Mouse (Mus musculus): ENCODE data around the gene Itih5. TPM values are rescaled to one million over a fixed set of nuclear protein-coding genes. Genes with fewer than 3 reads are reported as not detected.

The Itih5 gene
- total and polyA plus RNA-seq, 3 experiments, result 3.6 to 4.5 (median 4.3) TPM

- no peak overlapping the region for H3K4me3 ChIP-seq
- WGBS, result 80% methylated on average over 2 of the region's 2 CpGs
- no peaks in the 10 kb centered on the region for H3K27me3 ChIP-seq (ENCODE audit: control insufficient read depth, insufficient read depth, low read length)
- H3K9ac ChIP-seq (ENCODE audit: low read depth, low read length), result no peak overlapping the region
- no peak overlapping the region for H3K27ac ChIP-seq
- H3K79me2 ChIP-seq (replicated peaks; ENCODE audit: control insufficient read depth, insufficient read depth, low read length), result no peaks in the 10 kb centered on the region
- TF ChIP-seq CTCF (IDR thresholded peaks at IDR 0.05) (no peak), POLR2A (IDR thresholded peaks at IDR 0.05; ENCODE audit: insufficient read depth, low read depth, low read length) (no peak), EP300 (IDR thresholded peaks at IDR 0.05; ENCODE audit: insufficient read depth, low read depth, low read length) (no peak)
- intact Hi-C loops (cut with DNase I), result no loop called here
- no peaks in the 10 kb centered on the region for H3K36me3 ChIP-seq (ENCODE audit: control insufficient read depth, insufficient read depth, low read length)
- DNase-seq, result no peak
- no peaks in the 10 kb centered on the region; the same call in 1 of the 2 replicates for H3K4me1 ChIP-seq (ENCODE audit: control insufficient read depth, insufficient read depth, low read length)
These were observed 83.2 kb downstream of the Itih5 start for GRCm38 (mm10) chr2:10236554-10236953.

- no peaks in the 10 kb centered on the region for H3K79me2 ChIP-seq (replicated peaks; ENCODE audit: control insufficient read depth, insufficient read depth, low read length)
- no peak overlapping the region for H3K4me3 ChIP-seq
- WGBS, result 23% methylated on average over 9 of the region's 9 CpGs
- DNase-seq, result no peak
- intact Hi-C loops (cut with DNase I), result no loop called here
- no peak overlapping the region for H3K9ac ChIP-seq (ENCODE audit: low read depth, low read length)
- no peaks in the 10 kb centered on the region for H3K36me3 ChIP-seq (ENCODE audit: control insufficient read depth, insufficient read depth, low read length)
- no peaks in the 10 kb centered on the region for H3K27me3 ChIP-seq (ENCODE audit: control insufficient read depth, insufficient read depth, low read length)
- H3K27ac ChIP-seq, result no peak overlapping the region
- no peak for TF ChIP-seq POLR2A (IDR thresholded peaks at IDR 0.05; ENCODE audit: insufficient read depth, low read depth, low read length)
- TF ChIP-seq EP300 (IDR thresholded peaks at IDR 0.05; ENCODE audit: insufficient read depth, low read depth, low read length), result no peak
- no peak for TF ChIP-seq CTCF (IDR thresholded peaks at IDR 0.05)
- no peaks in the 10 kb centered on the region for H3K4me1 ChIP-seq (ENCODE audit: control insufficient read depth, insufficient read depth, low read length)
These were observed 89.6 kb downstream of the Itih5 start for GRCm38 (mm10) chr2:10242970-10243369.

GRCm38 (mm10) chr2:10250441-10250840, 97.1 kb downstream of the Itih5 start:
- TF ChIP-seq POLR2A (IDR thresholded peaks at IDR 0.05; ENCODE audit: insufficient read depth, low read depth, low read length) (no peak), EP300 (IDR thresholded peaks at IDR 0.05; ENCODE audit: insufficient read depth, low read depth, low read length) (no peak), CTCF (IDR thresholded peaks at IDR 0.05) (no peak)
- Histone ChIP-seq H3K4me1 (ENCODE audit: control insufficient read depth, insufficient read depth, low read length) (no peaks in the 10 kb centered on the region), H3K79me2 (replicated peaks; ENCODE audit: control insufficient read depth, insufficient read depth, low read length) (no peaks in the 10 kb centered on the region), H3K27ac (no peak overlapping the region), H3K4me3 (no peak overlapping the region), H3K9ac (ENCODE audit: low read depth, low read length) (no peak overlapping the region), H3K27me3 (ENCODE audit: control insufficient read depth, insufficient read depth, low read length) (no peaks in the 10 kb centered on the region), H3K36me3 (ENCODE audit: control insufficient read depth, insufficient read depth, low read length) (no peaks in the 10 kb centered on the region)
- 31% methylated on average over 9 of the region's 9 CpGs for WGBS
- peak; percentile 45 to 76 for DNase-seq
- intact Hi-C loops (cut with DNase I), result no loop called here

GRCm38 (mm10) chr2:10250926-10251325, 97.6 kb downstream of the Itih5 start:
- intact Hi-C loops (cut with DNase I), result no loop called here
- no peaks in the 10 kb centered on the region for H3K4me1 ChIP-seq (ENCODE audit: control insufficient read depth, insufficient read depth, low read length)

GRCm38 (mm10) chr2:10251466-10251865, 98.1 kb downstream of the Itih5 start:
- no peaks in the 10 kb centered on the region for H3K4me1 ChIP-seq (ENCODE audit: control insufficient read depth, insufficient read depth, low read length)
- H3K79me2 ChIP-seq (replicated peaks; ENCODE audit: control insufficient read depth, insufficient read depth, low read length), result no peaks in the 10 kb centered on the region
- 90% methylated on average over 9 of the region's 9 CpGs for WGBS
- no peak for DNase-seq
- intact Hi-C loops (cut with DNase I), result no loop called here
- H3K27ac ChIP-seq, result no peak overlapping the region
- H3K27me3 ChIP-seq (ENCODE audit: control insufficient read depth, insufficient read depth, low read length), result no peaks in the 10 kb centered on the region
- H3K9ac ChIP-seq (ENCODE audit: low read depth, low read length), result no peak overlapping the region
- H3K36me3 ChIP-seq (ENCODE audit: control insufficient read depth, insufficient read depth, low read length), result no peaks in the 10 kb centered on the region
- no peak for TF ChIP-seq POLR2A (IDR thresholded peaks at IDR 0.05; ENCODE audit: insufficient read depth, low read depth, low read length)
- TF ChIP-seq CTCF (IDR thresholded peaks at IDR 0.05), result no peak
- no peak for TF ChIP-seq EP300 (IDR thresholded peaks at IDR 0.05; ENCODE audit: insufficient read depth, low read depth, low read length)
- no peak overlapping the region for H3K4me3 ChIP-seq

More at GRCm38 (mm10) chr2:10250926-10251325, 97.6 kb downstream of the Itih5 start:
- Histone ChIP-seq H3K27ac (no peak overlapping the region), H3K79me2 (replicated peaks; ENCODE audit: control insufficient read depth, insufficient read depth, low read length) (no peaks in the 10 kb centered on the region), H3K9ac (ENCODE audit: low read depth, low read length) (no peak overlapping the region), H3K4me3 (no peak overlapping the region), H3K27me3 (ENCODE audit: control insufficient read depth, insufficient read depth, low read length) (no peaks in the 10 kb centered on the region), H3K36me3 (ENCODE audit: control insufficient read depth, insufficient read depth, low read length) (no peaks in the 10 kb centered on the region)
- TF ChIP-seq POLR2A (IDR thresholded peaks at IDR 0.05; ENCODE audit: insufficient read depth, low read depth, low read length) (no peak), CTCF (IDR thresholded peaks at IDR 0.05) (no peak), EP300 (IDR thresholded peaks at IDR 0.05; ENCODE audit: insufficient read depth, low read depth, low read length) (no peak)
- no peak for DNase-seq
- 72% methylated on average over 4 of the region's 4 CpGs for WGBS

GRCm38 (mm10) chr2:10252016-10252415, 98.6 kb downstream of the Itih5 start:
- H3K79me2 ChIP-seq (replicated peaks; ENCODE audit: control insufficient read depth, insufficient read depth, low read length), result no peaks in the 10 kb centered on the region
- no peak for DNase-seq
- no peak overlapping the region for H3K27ac ChIP-seq
- no peak for TF ChIP-seq EP300 (IDR thresholded peaks at IDR 0.05; ENCODE audit: insufficient read depth, low read depth, low read length)
- H3K4me3 ChIP-seq, result no peak overlapping the region
- H3K9ac ChIP-seq (ENCODE audit: low read depth, low read length), result no peak overlapping the region
- intact Hi-C loops (cut with DNase I), result no loop called here
- no peaks in the 10 kb centered on the region for H3K4me1 ChIP-seq (ENCODE audit: control insufficient read depth, insufficient read depth, low read length)
- WGBS, result 83% methylated on average over 2 of the region's 2 CpGs
- no peaks in the 10 kb centered on the region for H3K27me3 ChIP-seq (ENCODE audit: control insufficient read depth, insufficient read depth, low read length)
- no peaks in the 10 kb centered on the region for H3K36me3 ChIP-seq (ENCODE audit: control insufficient read depth, insufficient read depth, low read length)
